Mouse (Mus musculus) cerebellum, postnatal 14 days (tissue): ENCODE data around the gene Kif2c.
A peak's percentile ranks its signal among the peaks of the same experiment; 100 is the strongest.
"Not testable (repeated sequence)": the region's sequence is repeated elsewhere in the genome, so short reads cannot be mapped to it uniquely, and the experiment has no call there.

Source experiments
- DNase-seq, 2 experiments: peaks; one replicate each; pipeline ENCODE4 v3.0.0; 2021; ENCODE audit warnings: mixed read lengths in 2 of 2

Gene Kif2c

DNA sequence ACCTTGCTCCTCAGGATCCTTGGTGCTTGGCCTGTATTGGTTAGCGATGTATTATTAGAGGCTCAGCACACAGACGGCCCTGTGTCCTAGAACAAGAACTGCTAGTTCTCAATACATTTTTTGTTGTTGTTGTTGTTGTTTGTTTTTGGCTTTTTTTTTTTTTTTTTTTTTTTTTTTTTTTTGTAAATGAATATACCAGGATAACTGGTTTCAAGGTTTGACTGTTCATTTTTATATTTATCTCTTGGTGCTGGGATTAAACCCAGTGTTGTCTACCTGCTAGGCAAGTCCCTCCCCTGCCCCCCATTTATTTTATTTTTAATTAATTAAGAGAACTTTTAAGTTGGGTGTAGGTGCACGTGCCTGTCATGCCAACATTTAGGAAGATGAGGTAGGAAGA, 6.5 kb upstream of the Kif2c start:
- DNase-seq: no peak

DNA sequence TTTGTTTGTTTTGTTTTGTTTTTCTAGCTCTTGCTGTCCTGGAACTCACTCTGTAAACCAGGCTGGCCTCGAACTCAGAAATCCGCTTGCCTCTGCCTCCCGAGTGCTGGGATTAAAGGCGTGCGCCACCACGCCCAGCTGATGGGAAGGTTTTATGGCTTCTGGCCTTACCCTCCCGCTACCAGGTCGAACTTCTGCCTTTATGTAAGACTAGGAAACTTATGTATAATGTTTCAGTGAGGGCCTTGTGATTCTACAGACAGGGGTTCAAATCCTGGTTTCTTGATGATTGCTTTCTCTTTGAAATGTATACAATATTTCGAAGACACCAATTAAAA, 289 bp upstream of the Kif2c start:
- not testable (repeated sequence) for DNase-seq

DNA sequence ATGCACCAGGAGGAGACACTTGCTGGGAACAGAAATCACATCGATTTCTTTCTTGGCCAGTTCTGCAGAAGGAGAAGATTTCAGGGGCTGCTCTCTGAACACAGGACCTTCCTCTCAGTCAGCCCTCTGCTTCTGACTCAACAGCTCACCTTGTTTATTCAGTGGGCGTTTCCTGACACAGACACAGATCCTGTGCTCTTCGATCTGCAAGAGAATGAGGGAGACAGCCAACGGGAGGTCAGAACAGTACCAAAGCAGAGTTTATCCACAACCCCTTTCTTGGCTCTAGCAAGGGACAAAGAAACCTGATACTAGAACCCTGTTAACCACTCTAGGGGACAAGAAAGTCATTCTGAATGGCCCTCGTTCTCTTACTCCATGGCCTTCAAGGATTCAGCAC, 12.5 kb downstream of the Kif2c start:
- DNase-seq: no peak

- DNase-seq: no peak
These were observed 21.3 kb downstream of the Kif2c start for GRCm38 (mm10) chr4:117161183-117161582.

DNA sequence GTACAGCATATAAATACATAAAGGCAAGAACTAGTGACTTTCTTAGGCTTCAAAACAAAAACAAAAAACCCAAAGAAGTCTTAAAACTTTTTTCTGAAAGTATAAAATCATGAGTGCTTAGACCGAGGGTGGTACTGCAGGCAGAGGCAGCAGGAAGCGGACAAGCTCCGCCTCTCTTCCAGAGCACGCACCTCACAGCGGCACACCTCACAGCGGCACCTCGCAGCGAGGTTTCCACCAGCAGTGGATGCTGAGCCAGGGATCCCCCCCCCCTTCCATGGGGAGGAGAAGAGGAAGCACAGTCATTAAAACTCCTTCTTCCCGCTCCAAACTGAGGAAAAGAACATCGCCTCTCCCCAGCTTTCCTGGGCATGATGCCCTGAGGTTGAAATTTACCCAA, 22.8 kb downstream of the Kif2c start:
- no peak for DNase-seq

DNA sequence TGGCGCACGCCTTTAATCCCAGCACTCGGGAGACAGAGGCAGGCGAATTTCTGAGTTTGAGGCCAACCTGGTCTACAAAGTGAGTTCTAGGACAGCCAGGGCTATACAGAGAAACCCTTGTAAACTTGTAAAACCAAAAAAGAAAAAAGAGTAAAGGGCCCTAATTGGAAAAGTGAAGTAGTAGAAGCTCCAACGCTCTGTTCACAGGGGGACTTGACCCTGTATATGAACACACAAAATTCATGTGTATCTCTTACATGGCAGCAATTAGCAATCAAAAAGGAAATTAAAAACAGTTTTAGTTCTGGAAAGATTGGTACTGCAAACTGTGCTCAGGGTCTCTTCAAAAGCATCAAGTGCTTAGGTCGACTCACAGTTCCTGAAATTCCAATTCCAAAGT, 26.1 kb downstream of the Kif2c start:
- no peak for DNase-seq

DNA sequence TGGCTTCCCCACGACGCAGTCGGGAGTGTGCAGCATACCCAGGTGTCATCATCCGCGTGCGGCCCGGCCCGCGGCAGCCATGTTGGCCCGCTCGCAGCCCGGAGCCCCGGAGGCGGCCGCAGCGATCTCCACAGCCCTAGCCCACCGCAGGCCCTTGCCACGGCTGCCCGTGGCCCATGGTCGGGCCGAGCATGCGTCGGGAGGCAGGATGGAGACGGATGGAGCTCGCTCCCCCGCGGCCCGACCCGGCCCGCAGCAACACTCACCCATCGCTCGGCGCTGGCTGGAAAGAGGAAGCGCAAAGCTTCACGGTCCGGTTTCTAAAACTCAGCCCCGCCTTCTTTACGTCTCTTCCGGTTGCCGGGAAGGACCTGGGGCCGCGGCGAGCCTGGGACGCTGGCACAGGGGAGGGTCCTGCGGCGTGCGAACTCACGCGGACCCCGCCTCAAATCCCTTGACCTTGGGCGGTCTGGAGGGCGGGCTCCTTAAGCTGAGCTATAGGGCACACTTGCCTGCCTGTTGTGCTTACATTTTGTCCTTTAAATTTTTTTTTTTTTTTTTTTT, 26.6 kb downstream of the Kif2c start, which contains the start of gene Rps8:
TSS of gene Rps8 (minus strand) at position 452 of the 564 bp plus-strand sequence.
- peak; percentile 84 to 89 for DNase-seq

GRCm38 (mm10) chr4:117155020-117155791, 27.2 kb downstream of the Kif2c start:
- peak in 1 of 2 experiments; percentile 48 for DNase-seq

- no peak for DNase-seq
These were observed 29.7 kb downstream of the Kif2c start for GRCm38 (mm10) chr4:117152714-117153113.

GRCm38 (mm10) chr4:117151416-117151815, 31.0 kb downstream of the Kif2c start:
- DNase-seq: no peak

DNA sequence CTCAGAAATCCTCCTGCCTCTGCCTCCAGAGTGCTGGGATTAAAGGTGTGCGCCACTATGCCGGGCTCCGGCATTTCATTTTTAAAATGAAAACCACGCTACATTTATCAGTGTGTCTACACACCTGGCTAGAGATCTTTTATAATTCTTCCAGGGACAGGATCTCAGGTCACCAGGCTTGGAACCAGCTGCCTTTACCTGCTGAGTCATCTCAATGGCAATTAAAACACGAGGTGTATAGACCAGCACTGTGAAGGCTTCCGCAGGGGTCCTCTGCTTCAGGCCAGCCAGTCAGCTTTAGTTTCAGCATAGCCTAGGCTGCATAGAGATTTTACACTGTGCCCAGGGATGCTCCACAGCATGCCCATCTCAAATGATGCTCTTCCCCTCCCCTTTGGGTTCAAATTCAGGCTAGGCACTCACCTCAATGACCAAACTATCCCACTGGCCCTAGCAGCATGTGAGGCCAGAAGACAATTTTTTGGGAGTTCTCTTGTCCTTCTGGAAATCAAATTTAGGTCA, 32.2 kb downstream of the Kif2c start:
- no peak for DNase-seq

GRCm38 (mm10) chr4:117149291-117150211, 32.9 kb downstream of the Kif2c start:
- DNase-seq: no peak

DNA sequence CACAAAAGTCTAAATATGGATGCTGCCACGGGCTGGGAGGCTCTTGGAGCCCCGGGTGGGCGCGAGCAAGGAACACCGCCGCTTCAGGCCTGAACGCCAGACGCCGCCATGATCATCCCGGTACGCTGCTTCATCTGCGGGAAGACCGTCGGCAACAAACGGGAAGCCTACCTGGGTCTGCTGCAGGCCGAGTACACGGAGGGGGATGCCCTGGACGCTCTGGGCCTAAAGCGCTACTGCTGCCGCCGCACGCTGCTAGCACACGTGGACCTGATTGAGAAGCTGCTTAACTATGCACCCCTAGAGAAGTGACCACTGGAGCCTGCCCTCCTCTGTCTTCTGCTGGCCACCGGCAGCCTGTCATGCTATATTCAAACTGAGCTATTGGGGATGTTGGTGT, 33.6 kb downstream of the Kif2c start:
- DNase-seq: no peak

DNA sequence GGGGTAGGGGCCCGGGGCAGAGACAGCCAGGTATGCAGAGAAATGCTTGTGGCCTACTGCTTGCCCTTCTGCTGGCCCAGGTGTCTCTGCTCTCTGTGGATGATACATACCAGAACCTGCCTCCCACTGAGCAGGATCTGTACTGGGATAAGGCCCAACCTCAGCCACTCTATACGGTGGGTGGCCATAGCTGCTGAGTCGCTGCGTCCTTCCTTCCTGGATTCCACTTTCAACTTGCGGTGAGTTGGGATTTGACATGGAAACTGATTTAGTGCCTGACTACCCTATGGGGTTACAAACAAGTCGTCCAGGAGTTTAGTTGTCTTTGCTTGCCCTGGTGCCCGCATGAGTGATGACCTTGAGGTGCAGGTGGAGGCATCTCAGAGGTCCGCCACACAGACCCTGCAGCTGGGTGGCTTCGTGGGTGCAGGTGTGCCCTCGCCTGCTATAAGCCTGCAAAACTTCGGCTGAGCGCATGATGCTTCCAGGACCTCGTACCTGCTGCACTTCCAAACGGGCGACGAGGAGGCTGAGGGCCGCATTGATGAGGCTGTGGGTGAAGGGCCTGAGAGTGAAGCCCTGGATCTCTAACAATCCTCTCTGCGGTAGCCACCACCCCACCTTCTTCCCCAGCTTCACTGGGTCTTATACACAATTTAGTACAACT, 34.3 kb downstream of the Kif2c start:
- DNase-seq: no peak

GRCm38 (mm10) chr4:117146176-117146575, 36.3 kb downstream of the Kif2c start:
- DNase-seq: peak; percentile 84 to 95

- no peak for DNase-seq
These were observed 37.2 kb downstream of the Kif2c start for GRCm38 (mm10) chr4:117145248-117145647.

DNA sequence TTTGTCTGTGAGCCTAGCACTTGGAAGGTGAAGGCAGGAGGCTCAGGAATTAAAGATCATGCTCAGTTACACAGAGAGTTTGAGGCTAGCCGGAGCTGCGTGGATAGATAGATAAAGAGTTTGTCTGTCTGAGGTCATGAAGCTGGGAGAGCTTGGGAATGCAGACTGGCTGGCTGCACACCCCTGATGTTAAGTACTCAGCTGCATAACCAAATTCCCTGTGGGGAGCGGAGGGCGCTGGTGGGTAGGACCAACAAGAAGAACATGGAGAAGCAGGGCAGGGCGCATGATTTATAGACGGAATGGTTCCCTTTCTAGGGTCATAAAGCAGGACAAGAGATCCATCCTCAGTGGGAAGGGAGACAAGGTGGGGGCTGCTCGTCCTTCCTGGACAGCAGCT, 39.4 kb downstream of the Kif2c start:
- DNase-seq: no peak

GRCm38 (mm10) chr4:117140613-117141012, 41.8 kb downstream of the Kif2c start:
- DNase-seq: no peak

GRCm38 (mm10) chr4:117139217-117139612, 43.2 kb downstream of the Kif2c start:
- DNase-seq: peak in 1 of 2 experiments; percentile 40

DNA sequence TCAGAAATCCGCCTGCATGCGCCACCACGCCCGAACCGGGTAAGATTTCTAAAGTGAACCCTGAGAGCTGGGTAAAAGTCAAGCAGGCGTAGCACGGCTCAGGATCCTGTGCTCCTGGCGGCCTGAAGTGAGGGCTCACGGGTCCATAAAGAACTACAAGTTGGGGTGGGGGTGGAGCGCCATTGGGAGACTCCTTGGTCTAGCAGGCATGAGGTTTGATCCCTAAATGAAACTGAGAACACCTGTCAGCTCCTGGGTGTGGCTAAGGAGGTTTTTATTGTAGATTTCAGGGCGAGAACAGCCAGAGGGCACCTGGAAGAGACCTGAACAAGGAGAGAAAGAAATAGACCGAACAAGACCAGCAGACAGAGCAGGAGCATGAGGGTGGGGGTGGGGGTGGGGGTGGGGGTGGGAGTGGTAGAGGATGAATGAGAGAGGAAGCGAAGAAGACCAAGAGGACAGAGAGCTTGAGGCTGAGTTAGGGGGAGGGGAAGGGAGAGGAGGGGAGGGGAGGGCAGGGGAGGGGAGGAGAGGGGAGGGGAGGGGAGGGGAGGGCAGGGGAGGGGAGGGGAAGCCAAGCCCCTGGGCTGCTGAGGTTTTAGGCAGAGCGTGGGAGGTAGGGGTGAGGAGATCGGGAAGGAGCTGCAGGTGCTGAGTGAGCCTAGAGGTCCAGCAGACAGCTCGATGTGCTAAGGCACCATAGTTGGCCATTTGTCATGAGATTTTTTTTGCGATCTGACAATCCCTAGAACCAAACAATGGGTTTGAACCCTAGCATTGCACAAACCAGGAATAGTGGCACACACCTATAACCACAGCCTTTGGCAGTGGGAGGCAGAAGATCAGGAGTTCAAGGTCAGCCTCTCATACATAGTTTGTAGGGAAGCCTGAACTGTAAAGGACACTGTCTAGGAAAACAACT, 43.9 kb downstream of the Kif2c start:
- DNase-seq: no peak

GRCm38 (mm10) chr4:117136034-117136433, 46.4 kb downstream of the Kif2c start:
- DNase-seq: no peak

- DNase-seq: no peak
These were observed 47.8 kb downstream of the Kif2c start for GRCm38 (mm10) chr4:117134601-117134995.
